Mouse (Mus musculus) activated CD4-positive, CD25-positive, alpha-beta regulatory T cell (primary cell): Measurements from ENCODE around the gene Ccdc40. TPM values are rescaled to one million over a fixed set of nuclear protein-coding genes. Genes with fewer than 3 reads are reported as not detected.

Experiments
- polyA plus RNA-seq, 2 experiments: library from polyadenylated mRNA; unstranded; fragments of 100-300 nt; shearing (Covaris generic); gene quantifications; one replicate each; pipeline ENCODE4 v1.2.1; 2017

Ccdc40 gene
- polyA plus RNA-seq: 1 to 10 TPM; 1.7 to 1.8 TPM

DNA sequence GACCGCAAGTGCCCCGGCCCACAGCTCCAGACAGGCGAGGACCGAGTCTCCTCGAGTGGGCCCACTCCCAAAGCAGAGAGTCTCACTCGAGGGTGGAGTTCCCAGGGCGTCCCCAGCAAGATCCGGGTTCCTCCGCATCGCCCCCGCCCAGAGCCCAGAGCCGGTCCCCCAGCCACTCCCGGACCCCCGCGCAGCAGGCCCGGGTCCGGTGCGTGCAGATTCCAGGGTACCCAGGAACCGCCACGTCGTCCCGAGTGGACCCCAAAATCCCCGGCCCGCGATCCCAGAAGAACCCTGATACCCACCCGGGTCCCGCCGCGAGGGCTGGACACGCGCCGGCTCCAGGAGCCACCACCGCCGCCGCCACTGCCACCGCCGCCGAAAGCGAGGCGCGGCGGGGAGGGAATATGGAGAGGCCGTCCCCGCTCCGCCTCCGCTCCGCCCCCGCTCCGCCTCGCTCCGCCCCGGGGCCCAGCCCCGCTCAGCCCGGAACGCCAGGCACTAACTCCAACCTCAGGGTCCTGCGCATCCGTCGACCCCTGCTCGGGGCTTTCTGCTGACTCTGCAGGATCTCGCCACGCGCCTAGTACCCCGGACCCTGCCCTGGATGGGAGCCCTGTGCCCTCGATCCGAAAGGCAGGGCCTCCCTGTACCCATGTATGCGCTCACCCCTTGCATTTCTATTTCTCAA is at the start of gene Ccdc40, which contains the start of gene Tbc1d16:
Ccdc40 (plus strand) TSS at position 482 of the 691 bp plus-strand sequence.
Tbc1d16 (minus strand) TSS at position 409 of the 691 bp plus-strand sequence.

DNA sequence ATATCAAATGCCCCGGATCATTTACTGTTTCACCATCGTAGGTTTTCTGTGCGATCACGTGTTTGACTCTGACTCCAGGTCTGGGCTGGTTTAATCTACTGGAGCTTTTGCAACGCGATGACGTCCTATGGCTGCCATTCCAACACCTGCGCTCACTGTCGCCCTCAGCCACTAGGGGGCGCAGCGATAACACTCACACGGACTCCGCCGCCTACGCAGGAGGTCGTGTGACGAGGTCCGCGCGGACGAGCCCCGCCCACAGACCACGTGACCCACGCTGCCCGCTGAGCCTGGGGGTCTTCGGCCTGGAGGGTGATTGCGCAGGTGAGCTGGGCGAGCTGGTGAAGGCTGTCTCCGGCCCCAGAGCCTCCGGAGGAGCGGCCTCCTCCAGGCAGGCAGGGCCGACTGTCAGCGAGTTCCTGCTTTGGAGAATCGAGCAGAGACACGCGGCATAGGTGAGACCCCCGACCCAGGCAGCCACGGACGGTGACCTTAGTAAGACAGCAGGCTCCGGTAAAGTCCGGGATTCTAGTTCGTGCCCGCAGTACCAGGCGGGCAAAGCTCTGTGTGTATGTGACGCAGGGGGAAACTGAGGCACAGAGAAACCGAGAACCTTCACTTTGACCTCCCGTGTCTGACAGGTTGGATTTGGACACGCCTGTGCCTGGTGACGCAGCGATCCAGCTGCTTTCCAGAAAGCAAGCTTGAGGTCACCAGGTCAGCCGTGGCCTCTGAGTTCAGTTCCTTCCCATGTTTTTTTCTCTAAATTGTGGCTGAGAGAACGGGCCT is 39.6 kb downstream of the Ccdc40 start, which contains the start of gene Gaa:
Gaa (plus strand) TSS at position 120 of the 789 bp plus-strand sequence.

DNA sequence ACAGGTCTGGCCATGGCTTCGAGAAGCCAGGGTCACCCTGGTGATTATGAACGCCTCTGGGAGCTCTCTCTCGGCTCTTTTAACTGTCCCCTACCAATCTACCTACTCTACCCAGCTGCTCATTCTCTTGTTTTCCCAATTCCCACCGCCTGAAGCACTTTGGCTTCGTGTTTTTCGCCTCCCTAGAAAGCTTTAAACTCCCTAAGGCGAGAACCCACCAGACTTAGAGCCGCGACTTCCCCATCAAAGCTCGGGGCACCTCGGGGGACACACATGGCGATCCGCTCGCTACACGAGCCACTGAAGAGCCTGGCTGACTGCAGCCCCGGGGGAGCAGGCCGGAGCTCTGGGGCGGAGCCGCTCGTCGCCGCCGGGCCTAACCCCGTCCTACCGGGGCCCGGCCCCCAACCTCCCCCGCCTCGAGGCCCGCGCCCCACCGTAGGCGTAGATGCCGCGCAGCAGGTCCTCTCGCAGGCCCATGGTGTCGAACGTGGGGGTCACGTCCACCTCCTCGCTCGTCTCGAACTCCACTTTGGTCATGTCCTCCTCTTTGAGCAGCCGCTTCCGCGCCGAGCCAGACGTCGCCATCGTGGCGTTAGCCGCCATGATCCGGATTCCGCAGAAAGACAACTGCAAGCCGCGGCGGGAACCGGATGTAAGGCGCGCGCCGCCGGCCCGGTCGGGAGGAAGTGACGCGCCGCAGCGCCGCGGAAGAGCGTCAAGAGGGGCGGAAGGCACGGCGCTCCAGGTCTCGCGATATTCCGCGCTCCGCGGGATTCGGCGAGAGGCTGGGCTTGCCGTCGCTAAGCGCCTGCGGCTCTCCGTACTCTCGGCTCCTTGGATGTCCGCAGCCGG is 71.2 kb downstream of the Ccdc40 start, which contains the start of gene Eif4a3:
Eif4a3 (minus strand) TSS at position 699 of the 855 bp plus-strand sequence.

DNA sequence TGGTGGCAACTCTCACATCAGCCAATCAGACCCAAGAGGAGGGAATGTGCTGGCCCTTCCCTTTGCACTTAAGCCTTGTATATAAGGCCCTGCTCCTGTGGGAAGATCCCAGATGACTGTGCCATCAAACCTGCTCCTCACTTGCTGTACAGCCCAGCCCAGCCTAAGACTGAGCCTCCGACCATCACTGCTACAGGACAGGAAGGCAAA is 79.2 kb downstream of the Ccdc40 start, which contains the start of gene Card14:
Card14 (plus strand) TSS at position 111 of the 210 bp plus-strand sequence.

Other genes starting within 250 kb of the Ccdc40 start
- gene Enpp7, start 240.4 kb upstream of the Ccdc40 start, polyA plus RNA-seq: not detected
- gene Cbx2, start 205.6 kb upstream of the Ccdc40 start, polyA plus RNA-seq: 1 to 10 TPM; 4.3 to 9.5 TPM
- gene Cbx8, start 187.6 kb upstream of the Ccdc40 start, polyA plus RNA-seq: 10 to 100 TPM; 14.7 to 15.5 TPM
- gene Cbx4, start 142.4 kb upstream of the Ccdc40 start, polyA plus RNA-seq: 10 to 100 TPM; 57.3 to 74.3 TPM
- under 1 TPM; 0.33 to 0.49 TPM for gene Tbc1d16, start 73 bp upstream of the Ccdc40 start, polyA plus RNA-seq
- gene Gaa, start 39.3 kb downstream of the Ccdc40 start, polyA plus RNA-seq: 10 to 100 TPM in 1 of 2 experiments, 1 to 10 TPM in 1; 7.3 to 17.3 TPM
- 100 to 1,000 TPM; 263 to 344 TPM for gene Eif4a3, start 71.5 kb downstream of the Ccdc40 start, polyA plus RNA-seq
- under 1 TPM in 1 of 2 experiments, not detected in 1; 0.12 TPM for gene Card14, start 79.2 kb downstream of the Ccdc40 start, polyA plus RNA-seq
- 10 to 100 TPM; 15.1 to 19.5 TPM for gene Sgsh, start 127.0 kb downstream of the Ccdc40 start, polyA plus RNA-seq
- 10 to 100 TPM; 12.9 to 22.0 TPM for gene Slc26a11, start 127.0 kb downstream of the Ccdc40 start, polyA plus RNA-seq
- 10 to 100 TPM; 18.9 to 23.9 TPM for gene Rnf213, start 164.5 kb downstream of the Ccdc40 start, polyA plus RNA-seq